Mouse (Mus musculus) CD4-positive helper T cell, adult 2 months (primary cell): ENCODE results near the gene Pard3b.

Experiments used
- DNase-seq: peaks from one replicate; pipeline ENCODE4 v3.0.0-alpha.2; 2012; ENCODE audit warnings: low read depth, missing footprints, low spot score

Pard3b gene

GRCm38 (mm10) chr1:62388013-62388412, 749.4 kb downstream of the Pard3b start:
- no peak for DNase-seq

- DNase-seq = no peak
Observed at GRCm38 (mm10) chr1:62392863-62393262, 754.2 kb downstream of the Pard3b start.

DNA sequence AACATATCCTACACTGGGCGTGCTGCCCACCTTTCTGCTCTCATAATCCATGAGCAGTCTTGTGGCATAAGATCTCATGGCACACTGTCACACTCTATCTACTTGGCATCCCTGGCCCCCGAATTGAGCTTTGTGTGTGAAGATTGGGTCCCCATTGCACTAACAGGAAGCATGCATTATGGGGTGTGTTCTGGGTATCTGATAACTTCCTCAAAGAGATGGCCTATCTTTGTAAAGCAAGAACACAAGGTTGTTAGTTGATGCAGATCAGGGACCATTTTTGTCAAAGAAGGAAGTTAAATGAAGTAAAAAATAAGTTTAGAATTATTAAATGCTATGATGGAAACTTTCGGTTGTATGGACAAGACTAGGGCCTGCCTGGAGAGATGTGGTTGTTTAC, 755.9 kb downstream of the Pard3b start:
- DNase-seq = no peak

DNA sequence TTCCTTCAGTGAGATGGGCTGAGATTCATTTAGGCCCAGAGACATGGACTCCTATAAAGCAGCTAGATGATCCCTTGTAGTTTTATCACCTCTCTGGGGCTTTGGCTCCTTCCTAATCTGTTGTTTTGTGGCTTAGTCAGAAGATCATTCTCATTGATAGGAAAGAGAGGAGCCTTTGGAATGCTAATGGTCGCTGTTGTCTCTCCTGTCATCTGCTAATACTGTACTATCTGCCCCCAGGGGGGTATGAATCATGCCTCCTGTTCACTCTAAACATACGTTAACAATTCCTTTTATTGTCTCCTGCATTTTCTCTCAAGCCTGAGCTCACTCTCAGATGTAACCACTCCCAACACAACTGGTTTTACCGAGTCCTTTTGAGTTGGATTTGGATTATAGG, 759.6 kb downstream of the Pard3b start:
- DNase-seq = no peak

GRCm38 (mm10) chr1:62398738-62399137, 760.1 kb downstream of the Pard3b start:
- no peak for DNase-seq

DNA sequence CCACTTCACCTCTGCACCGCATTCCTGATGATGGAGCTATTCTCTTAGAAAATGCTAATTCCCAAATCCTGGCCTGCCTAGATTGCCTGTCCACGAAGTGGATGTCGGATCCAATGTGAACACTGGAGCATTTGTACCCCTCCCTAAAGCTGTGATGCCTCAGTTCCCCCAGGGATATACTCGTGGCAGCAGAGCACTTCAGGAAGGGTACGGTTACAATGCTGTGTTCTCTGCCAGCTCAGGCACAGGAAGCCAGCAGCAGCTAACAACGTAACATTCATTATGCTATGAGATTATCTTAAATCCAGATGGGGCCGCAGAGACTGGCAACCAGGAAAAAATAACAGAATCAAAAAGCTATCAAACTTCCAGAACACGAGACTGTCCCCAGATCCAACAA, 766.4 kb downstream of the Pard3b start:
- DNase-seq = no peak

DNA sequence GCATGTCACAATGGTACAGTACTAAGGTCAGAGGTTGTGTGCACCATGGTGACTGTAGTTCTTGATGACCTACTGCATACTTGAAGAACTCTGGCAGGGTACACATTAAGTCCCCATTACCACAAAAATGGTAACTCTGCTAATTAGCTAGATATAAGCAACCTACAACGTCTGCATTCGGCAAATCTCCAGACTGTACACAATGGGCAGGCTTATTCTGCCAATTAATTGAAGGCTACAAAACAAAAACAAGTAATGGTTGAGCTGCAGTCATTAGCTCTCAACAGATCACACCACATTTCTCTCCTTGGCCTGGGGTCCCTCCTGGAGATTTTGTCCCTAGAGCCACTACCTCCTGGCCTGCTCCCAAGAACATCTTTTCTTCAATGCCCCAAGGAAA, 772.7 kb downstream of the Pard3b start:
- no peak for DNase-seq

DNA sequence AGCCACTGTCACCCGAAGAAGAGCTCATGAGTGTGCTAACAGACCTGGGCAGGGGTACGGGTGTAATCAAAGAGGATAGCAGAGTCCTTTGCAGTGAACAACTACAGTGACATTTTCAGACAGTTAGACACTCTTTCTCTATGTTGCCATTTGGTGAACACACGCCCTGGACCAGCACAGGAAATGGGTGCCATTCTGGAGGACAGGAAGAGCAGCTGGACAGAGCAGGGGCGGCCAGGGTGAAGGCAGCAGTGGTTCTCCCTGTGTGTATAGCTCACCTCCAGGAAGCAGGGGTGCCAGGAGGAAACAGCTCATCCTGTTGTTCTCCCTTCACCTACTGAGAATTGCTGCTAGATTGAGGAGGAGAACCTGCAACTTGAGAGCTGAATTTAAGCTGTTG, 773.4 kb downstream of the Pard3b start:
- DNase-seq = no peak

GRCm38 (mm10) chr1:62412988-62413387, 774.4 kb downstream of the Pard3b start:
- no peak for DNase-seq

GRCm38 (mm10) chr1:62414521-62414920, 775.9 kb downstream of the Pard3b start:
- no peak for DNase-seq

GRCm38 (mm10) chr1:62416627-62417374, 778.2 kb downstream of the Pard3b start:
- DNase-seq = no peak

DNA sequence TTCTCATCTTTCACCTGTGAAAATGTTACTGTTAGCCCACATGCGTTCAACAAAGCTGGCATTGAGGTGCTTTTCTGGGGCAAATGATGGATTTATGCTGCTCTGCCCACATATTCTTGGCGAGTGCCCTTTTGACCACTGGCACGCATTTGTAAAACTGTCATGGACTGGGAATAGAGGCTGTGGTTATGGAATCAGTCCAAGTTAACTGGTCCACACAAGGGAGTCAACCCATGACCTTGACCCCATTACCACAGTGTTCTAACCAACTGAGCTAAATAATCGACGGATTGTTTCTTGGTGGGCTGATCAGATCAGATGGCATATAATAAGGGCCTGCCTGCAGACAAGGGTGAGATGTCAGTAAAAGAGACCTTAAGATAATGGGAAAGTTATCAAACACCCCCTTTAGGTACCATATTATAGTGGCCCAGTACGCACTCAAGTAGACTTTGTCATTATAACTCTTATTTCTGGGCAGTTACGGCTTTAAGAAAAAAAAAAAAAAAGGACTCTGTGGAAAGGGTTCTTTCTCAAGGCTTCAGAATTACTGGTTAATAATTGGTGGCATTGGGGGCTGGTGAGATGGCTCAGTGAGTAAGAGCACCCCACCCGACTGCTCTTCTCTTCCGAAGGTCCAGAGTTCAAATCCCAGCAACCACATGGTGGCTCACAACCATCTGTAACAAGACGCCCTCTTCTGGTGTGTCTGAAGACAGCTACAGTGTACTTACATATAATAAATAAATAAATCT, 784.4 kb downstream of the Pard3b start:
- no peak for DNase-seq

- DNase-seq = no peak
Observed at GRCm38 (mm10) chr1:62425369-62425768, 786.7 kb downstream of the Pard3b start.

DNA sequence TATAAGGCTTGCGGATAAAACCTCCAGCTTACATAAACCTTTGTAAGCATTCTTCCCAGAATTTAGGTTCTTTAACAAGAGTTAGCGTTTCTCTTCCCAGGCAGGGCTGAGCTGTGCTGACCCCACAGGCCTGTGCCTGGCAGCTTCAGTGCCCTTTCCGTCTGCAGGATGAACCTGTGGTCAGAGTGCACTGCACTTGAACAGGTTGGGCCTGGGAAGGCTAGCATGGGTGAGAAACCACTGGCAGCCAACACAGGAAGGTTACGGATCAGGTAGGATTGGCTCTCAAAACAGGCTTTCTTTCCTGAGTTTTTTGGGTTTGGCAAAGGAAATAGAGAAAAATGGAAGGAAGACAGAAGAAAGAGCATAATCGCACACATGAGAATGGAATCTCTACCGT, 790.1 kb downstream of the Pard3b start:
- no peak for DNase-seq

- no peak for DNase-seq
Observed at GRCm38 (mm10) chr1:62429333-62430182, 790.9 kb downstream of the Pard3b start.

DNA sequence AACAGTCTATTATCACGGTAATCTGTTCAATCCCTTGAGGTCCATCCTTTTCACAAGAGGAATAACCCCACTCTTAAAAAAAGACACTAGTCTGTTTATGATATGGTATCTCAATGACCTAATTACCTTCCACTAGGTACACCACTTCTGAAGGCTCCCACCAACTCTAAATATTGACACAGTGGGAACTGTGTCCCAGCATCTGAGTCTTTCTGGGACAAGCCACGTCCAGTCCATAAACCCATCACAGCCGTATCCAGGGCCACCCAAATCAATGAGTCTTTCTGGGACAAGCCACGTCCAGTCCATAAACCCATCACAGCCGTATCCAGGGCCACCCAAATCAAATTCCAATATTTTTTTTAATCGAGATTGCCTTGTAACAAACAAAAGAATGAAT, 792.4 kb downstream of the Pard3b start:
- no peak for DNase-seq

- DNase-seq = no peak
Observed at GRCm38 (mm10) chr1:62433891-62434290, 795.3 kb downstream of the Pard3b start.

DNA sequence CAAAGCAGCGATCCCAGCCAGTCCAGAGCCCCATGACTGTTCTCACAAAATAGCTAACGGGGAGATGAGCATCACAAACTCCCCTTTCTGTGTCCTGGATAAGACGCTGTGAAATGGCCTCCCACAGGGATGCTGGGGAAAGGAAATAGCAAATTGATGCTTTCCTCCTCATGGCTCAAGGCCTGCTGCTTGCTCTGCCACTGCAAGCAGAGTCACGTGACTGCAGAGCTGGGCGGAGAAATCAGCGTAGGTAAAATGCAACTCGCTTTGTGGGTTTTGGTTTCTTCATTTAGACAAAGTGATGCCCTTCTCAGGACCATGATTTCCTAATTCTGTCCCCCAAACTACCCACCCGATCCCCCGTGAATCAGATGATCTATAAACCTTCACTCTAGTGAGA, 797.2 kb downstream of the Pard3b start:
- DNase-seq = no peak

GRCm38 (mm10) chr1:62436304-62436703, 797.7 kb downstream of the Pard3b start:
- DNase-seq = no peak

DNA sequence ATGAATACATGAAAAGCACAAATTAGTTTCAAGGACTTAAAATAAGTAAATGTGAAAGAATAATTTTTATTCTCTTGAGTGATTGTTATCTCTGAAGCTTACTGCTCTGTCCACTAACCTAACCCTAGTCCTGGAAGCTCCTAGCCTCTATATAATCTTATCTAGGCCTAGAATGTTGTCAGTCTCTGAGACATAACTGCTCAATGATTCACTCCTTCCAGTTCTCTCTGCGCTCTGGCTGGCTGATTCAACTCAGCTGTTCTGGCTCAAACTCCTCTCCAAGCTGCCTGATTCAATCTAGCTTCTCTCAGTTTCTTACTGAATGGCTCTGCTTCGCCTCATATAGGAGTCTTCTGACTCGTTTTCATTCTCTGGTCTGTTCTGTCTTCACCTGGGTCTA, 798.9 kb downstream of the Pard3b start:
- DNase-seq = no peak

DNA sequence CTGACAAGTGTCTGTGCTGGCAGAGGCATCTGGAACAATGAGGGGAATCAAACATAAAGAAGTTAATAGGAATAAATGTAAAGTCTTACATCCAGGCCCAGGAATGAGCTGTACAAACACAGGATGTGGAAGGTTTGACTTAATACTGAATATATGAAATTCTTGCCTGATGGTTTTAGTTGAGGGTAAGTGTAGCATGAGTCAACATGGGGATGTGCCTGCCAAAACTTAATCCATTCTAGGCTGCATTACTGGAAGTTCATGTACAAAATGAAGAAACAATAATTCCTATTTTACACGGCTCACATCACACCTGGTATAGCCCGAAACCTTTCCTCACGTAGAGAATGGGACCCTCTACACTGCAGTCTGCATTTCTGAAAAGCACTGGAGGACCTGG, 805.8 kb downstream of the Pard3b start:
- no peak for DNase-seq

GRCm38 (mm10) chr1:62446818-62447217, 808.2 kb downstream of the Pard3b start:
- DNase-seq = no peak
